Mouse (Mus musculus): ENCODE data around the gene Prss22. TPM values are rescaled to one million over a fixed set of nuclear protein-coding genes. Genes with fewer than 3 reads are reported as not detected.

Prss22 gene
- polyA plus RNA-seq, 1 experiment from 2014 or later = not detected

DNA sequence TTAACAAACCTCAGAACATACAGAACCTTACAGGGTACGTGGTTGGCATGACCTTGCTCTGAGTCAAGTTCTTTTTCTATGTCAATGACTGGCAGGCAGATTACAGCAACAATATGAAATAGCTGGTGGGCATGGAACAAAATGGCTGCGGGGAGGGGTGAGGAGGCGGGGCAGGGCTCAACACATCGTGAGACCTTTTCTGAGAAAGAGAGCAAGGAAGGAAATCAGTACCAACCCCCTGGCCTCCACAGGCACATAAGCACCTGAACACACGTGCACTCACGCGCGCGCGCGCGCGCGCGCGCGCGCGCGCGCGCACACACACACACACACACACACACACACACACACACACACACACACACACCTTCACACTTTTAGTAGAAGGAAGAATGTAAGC lies 32.7 kb upstream of the Prss22 start:
- Histone ChIP-seq H3K9ac (ENCODE audit: low read length) (no peak overlapping the region), H3K4me2 (ENCODE audit: low read length) (no peak overlapping the region), H3K4me3 (ENCODE audit: control insufficient read depth in 1 of 2, insufficient read depth in 1 of 2, low read depth in 1 of 2, low read length in 2 of 2) (no peak overlapping the region), H3K27ac (replicated peaks in 1 of 2; ENCODE audit: control insufficient read depth in 1 of 2, insufficient read depth in 1 of 2, low read depth in 2 of 2, low read length in 2 of 2) (no peak overlapping the region), H3K27me3 (ENCODE audit: control insufficient read depth, insufficient read depth, low read length) (no peaks in the 10 kb centered on the region; the same call in 1 of the 2 replicates), H3K36me3 (ENCODE audit: control insufficient read depth, insufficient read depth, low read length) (no peaks in the 10 kb centered on the region), H3K4me1 (ENCODE audit: control insufficient read depth in 2 of 2, insufficient read depth in 2 of 2, low read length in 2 of 2) (peaks cover 0 to 4% of the 10 kb centered on the region in 2 experiments; a peak in 1 of 4 replicates), H3K9me3 (ENCODE audit: control insufficient read depth, low read length) (no peaks in the 10 kb centered on the region)
- ATAC-seq (ENCODE audit: insufficient number of reproducible peaks, insufficient read depth, low FRiP score, low read depth) = no peak
- WGBS = 68% methylated on average over 22 of the region's 22 CpGs

DNA sequence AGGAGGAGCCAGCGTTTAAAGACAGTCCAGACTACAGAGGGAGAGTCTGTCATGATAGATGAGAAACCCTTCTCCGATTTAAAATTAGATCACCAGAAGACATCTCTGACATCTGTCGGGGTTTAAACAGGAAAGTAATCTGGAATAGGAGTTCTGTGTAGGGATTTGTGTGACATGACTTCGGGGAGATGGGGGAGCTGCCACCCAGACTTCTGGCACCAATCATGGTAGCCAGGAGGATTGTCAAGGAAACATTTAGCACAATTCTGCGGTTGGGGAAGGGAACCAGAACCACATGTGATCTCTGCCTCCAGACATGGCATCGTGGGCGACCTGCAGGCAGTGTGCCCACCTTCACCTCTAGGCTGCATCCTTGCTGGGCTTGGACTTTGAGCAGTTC lies 31.6 kb upstream of the Prss22 start:
- Histone ChIP-seq H3K9me3 (ENCODE audit: control insufficient read depth, low read length) (no peaks in the 10 kb centered on the region), H3K27ac (replicated peaks in 1 of 2; ENCODE audit: control insufficient read depth in 1 of 2, insufficient read depth in 1 of 2, low read depth in 2 of 2, low read length in 2 of 2) (no peak overlapping the region), H3K9ac (ENCODE audit: low read length) (no peak overlapping the region), H3K4me1 (ENCODE audit: control insufficient read depth in 2 of 2, insufficient read depth in 2 of 2, low read length in 2 of 2) (no peaks in the 10 kb centered on the region), H3K4me3 (ENCODE audit: control insufficient read depth in 1 of 2, insufficient read depth in 1 of 2, low read depth in 1 of 2, low read length in 2 of 2) (no peak overlapping the region), H3K36me3 (ENCODE audit: control insufficient read depth, insufficient read depth, low read length) (no peaks in the 10 kb centered on the region), H3K27me3 (ENCODE audit: control insufficient read depth, insufficient read depth, low read length) (no peaks in the 10 kb centered on the region; the same call in 1 of the 2 replicates), H3K4me2 (ENCODE audit: low read length) (no peak overlapping the region)
- ATAC-seq (ENCODE audit: insufficient number of reproducible peaks, insufficient read depth, low FRiP score, low read depth) = no peak
- 74% methylated on average over 7 of the region's 7 CpGs for WGBS

DNA sequence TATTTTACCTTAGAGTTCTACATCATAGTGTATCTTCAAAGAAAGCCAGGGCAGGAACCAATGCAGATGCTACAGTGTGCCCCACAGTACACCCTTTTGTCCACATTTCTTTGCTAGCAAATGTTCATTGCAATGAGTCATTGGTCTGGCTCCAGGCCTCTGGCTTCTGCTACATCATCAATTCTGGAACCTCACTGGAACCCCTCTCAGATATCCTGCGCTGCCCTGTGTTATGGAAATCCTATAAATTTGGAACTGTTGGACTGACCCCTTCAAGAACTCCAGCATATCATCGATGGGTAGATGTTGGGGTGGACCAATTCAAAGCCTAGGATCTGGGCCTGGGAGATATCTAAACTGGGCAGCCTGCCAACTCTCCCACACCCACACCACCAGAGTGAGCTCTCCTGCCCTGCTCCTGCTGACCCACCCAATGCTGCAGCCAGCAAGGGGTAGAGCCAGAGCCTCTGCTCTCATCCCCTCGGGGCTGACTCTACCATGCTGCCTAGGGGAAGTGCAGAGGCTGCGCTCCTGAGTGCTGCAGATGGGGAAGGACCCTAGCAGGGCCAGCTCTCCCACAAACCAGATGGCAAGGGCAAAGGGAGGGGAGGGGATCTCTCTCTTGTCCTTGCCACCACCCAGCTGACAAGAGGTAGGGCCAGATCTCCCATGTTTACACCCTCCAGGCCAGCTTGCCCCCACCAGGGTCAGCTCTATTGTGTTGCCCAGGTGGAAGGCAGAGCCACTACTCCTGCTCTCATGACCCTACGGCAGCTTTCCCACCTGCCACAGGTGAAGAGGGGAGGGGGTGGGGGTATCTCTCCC lies 23.7 kb upstream of the Prss22 start:
- 45% methylated on average over 5 of the region's 5 CpGs for WGBS

GRCm38 (mm10) chr17:24020696-24021095 lies 22.8 kb upstream of the Prss22 start:
- H3K36me3 ChIP-seq (ENCODE audit: control insufficient read depth, insufficient read depth, low read length) = no peaks in the 10 kb centered on the region
- H3K27me3 ChIP-seq (ENCODE audit: control insufficient read depth, insufficient read depth, low read length) = no peaks in the 10 kb centered on the region
- H3K9ac ChIP-seq (ENCODE audit: low read length) = no peak overlapping the region
- H3K4me3 ChIP-seq (ENCODE audit: control insufficient read depth in 1 of 2, insufficient read depth in 1 of 2, low read depth in 1 of 2, low read length in 2 of 2) = no peak overlapping the region
- no peak for ATAC-seq (ENCODE audit: insufficient number of reproducible peaks, insufficient read depth, low FRiP score, low read depth)
- H3K27ac ChIP-seq (replicated peaks in 1 of 2; ENCODE audit: control insufficient read depth in 1 of 2, insufficient read depth in 1 of 2, low read depth in 2 of 2, low read length in 2 of 2) = no peak overlapping the region
- H3K9me3 ChIP-seq (ENCODE audit: control insufficient read depth, low read length) = no peaks in the 10 kb centered on the region
- WGBS = 73% methylated on average over 6 of the region's 6 CpGs
- H3K4me1 ChIP-seq (ENCODE audit: control insufficient read depth in 2 of 2, insufficient read depth in 2 of 2, low read length in 2 of 2) = peaks cover 0 to 4% of the 10 kb centered on the region in 2 experiments; a peak in 3 of 4 replicates
- no peak overlapping the region for H3K4me2 ChIP-seq (ENCODE audit: low read length)

More for the DNA sequence above, 23.7 kb upstream of the Prss22 start:
- H3K27me3 ChIP-seq (ENCODE audit: control insufficient read depth, insufficient read depth, low read length) = no peaks in the 10 kb centered on the region
- peak; percentile 47; the same call in 1 of the 2 replicates for ATAC-seq (ENCODE audit: insufficient number of reproducible peaks, insufficient read depth, low FRiP score, low read depth)
- peaks cover 0 to 4% of the 10 kb centered on the region in 2 experiments; a peak in 3 of 4 replicates for H3K4me1 ChIP-seq (ENCODE audit: control insufficient read depth in 2 of 2, insufficient read depth in 2 of 2, low read length in 2 of 2)
- no peak overlapping the region for H3K27ac ChIP-seq (replicated peaks in 1 of 2; ENCODE audit: control insufficient read depth in 1 of 2, insufficient read depth in 1 of 2, low read depth in 2 of 2, low read length in 2 of 2)
- no peaks in the 10 kb centered on the region for H3K9me3 ChIP-seq (ENCODE audit: control insufficient read depth, low read length)
- H3K4me3 ChIP-seq (ENCODE audit: control insufficient read depth in 1 of 2, insufficient read depth in 1 of 2, low read depth in 1 of 2, low read length in 2 of 2) = no peak overlapping the region
- H3K36me3 ChIP-seq (ENCODE audit: control insufficient read depth, insufficient read depth, low read length) = no peaks in the 10 kb centered on the region
- H3K9ac ChIP-seq (ENCODE audit: low read length) = no peak overlapping the region
- H3K4me2 ChIP-seq (ENCODE audit: low read length) = no peak overlapping the region

DNA sequence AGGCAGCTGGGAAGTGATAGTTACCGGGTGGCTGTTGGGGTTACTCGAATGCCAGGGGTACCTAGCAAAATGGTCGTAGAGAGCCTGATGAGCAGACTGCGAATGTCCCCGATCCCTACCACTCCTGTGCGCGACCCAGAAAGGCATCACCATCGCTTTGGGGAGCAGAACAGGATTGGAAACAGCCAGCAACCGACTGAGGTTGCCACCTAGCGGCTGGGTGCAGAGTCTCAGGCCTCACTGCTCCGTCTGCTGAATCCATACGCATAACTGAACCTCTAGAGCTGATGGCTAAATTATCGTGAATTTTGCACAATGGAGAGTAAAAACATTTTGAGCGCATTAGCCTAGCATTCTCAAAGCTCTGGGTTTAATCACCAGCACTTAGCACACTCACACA lies 17.8 kb upstream of the Prss22 start:
- no peak overlapping the region for H3K4me2 ChIP-seq (ENCODE audit: low read length)
- 26% methylated on average over 14 of the region's 14 CpGs for whole genome bisulfite sequencing
- H3K4me1 ChIP-seq (ENCODE audit: control insufficient read depth in 2 of 2, insufficient read depth in 2 of 2, low read length in 2 of 2) = no peaks in the 10 kb centered on the region
- H3K4me3 ChIP-seq (ENCODE audit: control insufficient read depth in 1 of 2, insufficient read depth in 1 of 2, low read depth in 1 of 2, low read length in 2 of 2) = no peak overlapping the region
- no peaks in the 10 kb centered on the region for H3K36me3 ChIP-seq (ENCODE audit: control insufficient read depth, insufficient read depth, low read length)
- H3K9me3 ChIP-seq (ENCODE audit: control insufficient read depth, low read length) = no peaks in the 10 kb centered on the region
- ATAC-seq (ENCODE audit: insufficient number of reproducible peaks, insufficient read depth, low FRiP score, low read depth) = no peak
- H3K27me3 ChIP-seq (ENCODE audit: control insufficient read depth, insufficient read depth, low read length) = no peaks in the 10 kb centered on the region
- H3K27ac ChIP-seq (replicated peaks in 1 of 2; ENCODE audit: control insufficient read depth in 1 of 2, insufficient read depth in 1 of 2, low read depth in 2 of 2, low read length in 2 of 2) = no peak overlapping the region
- H3K9ac ChIP-seq (ENCODE audit: low read length) = no peak overlapping the region

- H3K27me3 ChIP-seq (ENCODE audit: control insufficient read depth, insufficient read depth, low read length) = no peaks in the 10 kb centered on the region
- H3K4me1 ChIP-seq (ENCODE audit: control insufficient read depth in 2 of 2, insufficient read depth in 2 of 2, low read length in 2 of 2) = no peaks in the 10 kb centered on the region
- H3K9ac ChIP-seq (ENCODE audit: low read length) = no peak overlapping the region
- H3K36me3 ChIP-seq (ENCODE audit: control insufficient read depth, insufficient read depth, low read length) = no peaks in the 10 kb centered on the region
- no peak for ATAC-seq (ENCODE audit: insufficient number of reproducible peaks, insufficient read depth, low FRiP score, low read depth)
- no peaks in the 10 kb centered on the region for H3K9me3 ChIP-seq (ENCODE audit: control insufficient read depth, low read length)
- no peak overlapping the region for H3K4me2 ChIP-seq (ENCODE audit: low read length)
- H3K4me3 ChIP-seq (ENCODE audit: control insufficient read depth in 1 of 2, insufficient read depth in 1 of 2, low read depth in 1 of 2, low read length in 2 of 2) = no peak overlapping the region
- 81% methylated on average over 5 of the region's 5 CpGs for WGBS
- H3K27ac ChIP-seq (replicated peaks in 1 of 2; ENCODE audit: control insufficient read depth in 1 of 2, insufficient read depth in 1 of 2, low read depth in 2 of 2, low read length in 2 of 2) = no peak overlapping the region
Measured at GRCm38 (mm10) chr17:24014433-24014965, 16.6 kb upstream of the Prss22 start.

DNA sequence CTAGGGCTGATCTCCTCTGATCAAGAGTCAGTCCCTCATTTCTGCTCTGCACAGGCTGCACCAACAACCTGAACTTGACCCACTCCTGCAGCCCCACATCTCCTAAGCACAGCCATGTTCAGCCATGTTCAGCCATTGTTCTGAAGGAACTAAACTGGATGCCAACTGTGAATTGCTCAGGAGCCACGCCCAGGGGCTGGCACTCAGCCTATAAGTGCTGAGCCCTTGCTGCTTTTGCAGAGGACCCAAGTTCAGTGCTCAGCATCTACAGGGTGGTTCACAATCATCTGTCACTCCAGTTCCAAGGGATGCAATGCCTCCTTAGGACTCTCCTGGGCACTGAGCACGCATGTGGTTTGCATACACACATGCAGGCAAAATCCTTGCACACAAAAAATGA lies 15.0 kb upstream of the Prss22 start:
- Histone ChIP-seq H3K9ac (ENCODE audit: low read length) (no peak overlapping the region), H3K4me1 (ENCODE audit: control insufficient read depth in 2 of 2, insufficient read depth in 2 of 2, low read length in 2 of 2) (no peaks in the 10 kb centered on the region), H3K36me3 (ENCODE audit: control insufficient read depth, insufficient read depth, low read length) (no peaks in the 10 kb centered on the region), H3K9me3 (ENCODE audit: control insufficient read depth, low read length) (0 out of 2 replicates have a peak, but pooled peaks cover 3% of the 10 kb centered on the region), H3K27ac (replicated peaks in 1 of 2; ENCODE audit: control insufficient read depth in 1 of 2, insufficient read depth in 1 of 2, low read depth in 2 of 2, low read length in 2 of 2) (no peak overlapping the region), H3K4me2 (ENCODE audit: low read length) (no peak overlapping the region), H3K27me3 (ENCODE audit: control insufficient read depth, insufficient read depth, low read length) (no peaks in the 10 kb centered on the region), H3K4me3 (ENCODE audit: control insufficient read depth in 1 of 2, insufficient read depth in 1 of 2, low read depth in 1 of 2, low read length in 2 of 2) (no peak overlapping the region)
- ATAC-seq (ENCODE audit: insufficient number of reproducible peaks, insufficient read depth, low FRiP score, low read depth) = no peak
- WGBS = 75% methylated on average over 2 of the region's 2 CpGs

Measured in heart, embryonic 14.5 days (tissue).